In genomic region chr8:86728224-86728950, GRCm38 (mm10) we compare ENCODE assay signal across 12 mouse cellular contexts. TPM values are rescaled to one million over a fixed set of nuclear protein-coding genes. Genes with fewer than 3 reads are reported as not detected.
DNase-seq lines count a peak whose midpoint lies in the region; ATAC-seq and TF ChIP-seq lines count a peak whose summit lies in the region.
"Had no signal": no experiment of that assay in that cellular context is flagged by ENCODE, and none has a peak within 500 bp of the region (broad histone marks: within the 10 kb centered on the region; RNA-seq: fewer than 3 reads in every experiment).

No protein-coding gene starts in this region.

- ATAC-seq in heart, embryonic 15.5 days (replicated peaks; ENCODE audit: insufficient number of reproducible peaks, insufficient read depth, low FRiP score, low read depth): 0 out of 2 replicates have a peak, but pooled peaks have one; percentile 27
- ATAC-seq in erythroid progenitor cell, adult 5-6 weeks (replicated peaks; ENCODE audit: low FRiP score, poor library complexity, severe bottlenecking): 0 out of 2 replicates have a peak, but pooled peaks have one; percentile 48

- no peaks in the 10 kb centered on the region for H3K36me3 ChIP-seq in heart, embryonic 15.5 days
- H3K36me3 ChIP-seq in ES-Bruce4 (ENCODE audit: control insufficient read depth, insufficient read depth, low read length, poor library complexity, severe bottlenecking): peaks cover 14% of the 10 kb centered on the region

- no peak for TF ChIP-seq CTCF in ES-Bruce4 (IDR thresholded peaks at IDR 0.05; ENCODE audit: low read depth, low read length)

- DNase-seq in heart, adult 8-10 months (ENCODE audit: low spot score): no peak
- DNase-seq in kidney, postnatal 36 days: peak; percentile 38 to 47
- DNase-seq in right cerebral cortex, adult 18-20 months: no peak
- no peak for DNase-seq in left cerebral cortex, adult 9 months (ENCODE audit: low spot score in 2 of 2)
- DNase-seq in retina, embryonic 14.5 days (ENCODE audit: low spot score): no peak
- DNase-seq: adrenal gland, postnatal 36 days; cerebellum, postnatal 14 days had no signal

- H3K27me3 ChIP-seq in heart, embryonic 15.5 days: no peaks in the 10 kb centered on the region
- H3K27me3 ChIP-seq in ES-Bruce4 (ENCODE audit: control insufficient read depth, insufficient read depth, low read length, poor library complexity, severe bottlenecking): no peaks in the 10 kb centered on the region
- H3K27me3 ChIP-seq: forebrain, embryonic 12.5 days had no signal

- H3K9me3 ChIP-seq in heart, embryonic 15.5 days (replicated peaks): no peaks in the 10 kb centered on the region
- no peaks in the 10 kb centered on the region for H3K9me3 ChIP-seq in ES-Bruce4 (replicated peaks; ENCODE audit: control insufficient read depth, insufficient read depth, low read length, poor library complexity, severe bottlenecking)
- H3K9me3 ChIP-seq: forebrain, embryonic 12.5 days had no signal

- peak overlapping the region; percentile 17; the same call in 1 of the 2 replicates for H3K27ac ChIP-seq in heart, embryonic 15.5 days
- H3K27ac ChIP-seq in ES-Bruce4 (ENCODE audit: insufficient read depth, low read length): peak overlapping the region; percentile 70
- H3K27ac ChIP-seq: forebrain, embryonic 12.5 days had no signal

- TF ChIP-seq EP300 in ES-Bruce4 (IDR thresholded peaks at IDR 0.05; ENCODE audit: insufficient read depth, low read depth, low read length): no peak

- H3K4me2 ChIP-seq in heart, embryonic 15.5 days: no peak overlapping the region
- H3K4me2 ChIP-seq: forebrain, embryonic 12.5 days; midbrain, embryonic 11.5 days had no signal

- WGBS in heart, embryonic 15.5 days: 51% methylated on average over 19 of the region's 19 CpGs

- peaks cover 38% of the 10 kb centered on the region for H3K4me1 ChIP-seq in heart, embryonic 15.5 days (replicated peaks)
- peaks cover 1% of the 10 kb centered on the region for H3K4me1 ChIP-seq in ES-Bruce4 (ENCODE audit: control insufficient read depth, insufficient read depth, low read length)

- H3K4me3 ChIP-seq in heart, embryonic 15.5 days: no peak overlapping the region
- peak overlapping the region; percentile 19 for H3K4me3 ChIP-seq in ES-Bruce4 (ENCODE audit: low read depth, low read length)
- H3K4me3 ChIP-seq: forebrain, embryonic 12.5 days had no signal

- TF ChIP-seq POLR2A in ES-Bruce4 (IDR thresholded peaks at IDR 0.05; ENCODE audit: insufficient read depth, low read length): no peak

- H3K9ac ChIP-seq in heart, embryonic 15.5 days: no peak overlapping the region
- peak overlapping the region; percentile 2 for H3K9ac ChIP-seq in ES-Bruce4 (ENCODE audit: low read depth, poor library complexity, severe bottlenecking)
- H3K9ac ChIP-seq: forebrain, embryonic 12.5 days had no signal

RNA-seq across cellular contexts. Expression of gene Gm10638, which starts 17.1 kb away (rescaled TPM):
- 3.9 and 4.2 TPM in 2 replicates for polyA plus RNA-seq in heart, embryonic 15.5 days (2015; fragmentation: Nextera tagmentation; extraction: Ambion mirVana)
- 1 to 10 TPM; 1.8 to 4.4 (median 3.0) TPM for total RNA-seq in heart, adult 8-10 months (2022)
- polyA plus RNA-seq in ES-Bruce4 (2011; ENCODE audit: insufficient read depth, insufficient read length, low read depth, missing spikeins): not detected in 2 replicates
- total RNA-seq in erythroid progenitor cell, adult 5-6 weeks (2015; ENCODE audit: low replicate concordance): not detected in 2 replicates
- total RNA-seq in erythroid progenitor cell, adult 5-6 weeks (2017; ENCODE audit: low replicate concordance): 2.6 TPM in 1 of 2 replicates, not detected in the other

RNA-seq across cellular contexts. Expression of gene Siah1a, which starts 17.3 kb away (rescaled TPM):
- 29.8 and 30.5 TPM in 2 replicates for polyA plus RNA-seq in heart, embryonic 15.5 days (2015; fragmentation: Nextera tagmentation; extraction: Ambion mirVana)
- total RNA-seq in heart, adult 8-10 months (2022): 10 to 100 TPM; 11.1 to 14.3 (median 12.8) TPM
- 19.1 and 20.9 TPM in 2 replicates for polyA plus RNA-seq in ES-Bruce4 (2011; ENCODE audit: insufficient read depth, insufficient read length, low read depth, missing spikeins)
- total RNA-seq in erythroid progenitor cell, adult 5-6 weeks (2015; ENCODE audit: low replicate concordance): 22.2 and 45.0 TPM in 2 replicates
- 37.6 and 46.2 TPM in 2 replicates for total RNA-seq in erythroid progenitor cell, adult 5-6 weeks (2017; ENCODE audit: low replicate concordance)

Comparison
In these comparisons a context has a peak if more than half of its experiments do, and no peak if none do; other contexts are left out.
1. DNase-seq: peak in kidney, postnatal 36 days (2 of 2); none in heart, adult 8-10 months (single experiment), right cerebral cortex, adult 18-20 months (single experiment), left cerebral cortex, adult 9 months (0 of 2) and retina, embryonic 14.5 days (single experiment).